Mouse (Mus musculus): ENCODE data around the gene Tmtc1.

GRCm38 (mm10) chr6:148441871-148442270 is 2.3 kb downstream of the Tmtc1 start:
- TF ChIP-seq CTCF (IDR thresholded peaks at IDR 0.05) (no peak), EP300 (IDR thresholded peaks at IDR 0.05) (no peak)

Measured in lung, postnatal 0 days (tissue).